Mouse (Mus musculus) kidney, postnatal 4 days (tissue): ENCODE measurements around the gene Adamts17.
A peak's percentile ranks its signal among the peaks of the same experiment; 100 is the strongest.

Experiments used
- DNase-seq, 2 experiments: peaks; one replicate each; pipeline ENCODE4 v3.0.0; 2021; ENCODE audit warnings: mixed read lengths in 2 of 2

Adamts17 gene

GRCm38 (mm10) chr7:67035661-67036060, 196.1 kb downstream of the Adamts17 start:
- DNase-seq, result no peak

- no peak for DNase-seq
Observed at GRCm38 (mm10) chr7:67036502-67037485, 197.3 kb downstream of the Adamts17 start.

- no peak for DNase-seq
Observed at GRCm38 (mm10) chr7:67037726-67038520, 198.4 kb downstream of the Adamts17 start.

- DNase-seq, result no peak
Observed at GRCm38 (mm10) chr7:67039143-67039542, 199.6 kb downstream of the Adamts17 start.

- peak in 1 of 2 experiments; percentile 22 for DNase-seq
Observed at GRCm38 (mm10) chr7:67039861-67040260, 200.3 kb downstream of the Adamts17 start.

- no peak for DNase-seq
Observed at GRCm38 (mm10) chr7:67041685-67042084, 202.2 kb downstream of the Adamts17 start.

GRCm38 (mm10) chr7:67044121-67044817, 204.7 kb downstream of the Adamts17 start:
- DNase-seq, result peak in 1 of 2 experiments; percentile 10

GRCm38 (mm10) chr7:67045202-67045601, 205.7 kb downstream of the Adamts17 start:
- DNase-seq, result no peak

- DNase-seq, result no peak
Observed at GRCm38 (mm10) chr7:67049206-67049605, 209.7 kb downstream of the Adamts17 start.

- DNase-seq, result no peak
Observed at GRCm38 (mm10) chr7:67050424-67050823, 210.9 kb downstream of the Adamts17 start.

- DNase-seq, result no peak
Observed at GRCm38 (mm10) chr7:67051089-67051718, 211.7 kb downstream of the Adamts17 start.

GRCm38 (mm10) chr7:67054876-67055275, 215.3 kb downstream of the Adamts17 start:
- no peak for DNase-seq

GRCm38 (mm10) chr7:67055510-67055909, 216.0 kb downstream of the Adamts17 start:
- DNase-seq, result no peak

- DNase-seq, result peak; percentile 71 to 72
Observed at GRCm38 (mm10) chr7:67061756-67062155, 222.2 kb downstream of the Adamts17 start.

GRCm38 (mm10) chr7:67062571-67062970, 223.0 kb downstream of the Adamts17 start:
- DNase-seq, result no peak

GRCm38 (mm10) chr7:67064627-67065305, 225.2 kb downstream of the Adamts17 start:
- DNase-seq, result peak; percentile 16 to 38

GRCm38 (mm10) chr7:67065631-67066030, 226.1 kb downstream of the Adamts17 start:
- DNase-seq, result no peak

GRCm38 (mm10) chr7:67072015-67072685, 232.6 kb downstream of the Adamts17 start:
- peak; percentile 13 to 33 for DNase-seq

- no peak for DNase-seq
Observed at GRCm38 (mm10) chr7:67082751-67083150, 243.2 kb downstream of the Adamts17 start.

GRCm38 (mm10) chr7:67087759-67088158, 248.2 kb downstream of the Adamts17 start:
- no peak for DNase-seq

- no peak for DNase-seq
Observed at GRCm38 (mm10) chr7:67097096-67097495, 257.6 kb downstream of the Adamts17 start.
